Mouse (Mus musculus) fat pad, adult 2 months (tissue): ENCODE data around the gene Gm49339.
"Not testable (repeated sequence)": the region's sequence is repeated elsewhere in the genome, so short reads cannot be mapped to it uniquely, and the experiment has no call there.

ENCODE experiments used
- DNase-seq: peaks from one replicate; pipeline ENCODE4 v3.0.0-alpha.2; 2011; ENCODE audit warnings: low read depth, low spot score; ENCODE audit errors: extremely low read depth

The Gm49339 gene

DNA sequence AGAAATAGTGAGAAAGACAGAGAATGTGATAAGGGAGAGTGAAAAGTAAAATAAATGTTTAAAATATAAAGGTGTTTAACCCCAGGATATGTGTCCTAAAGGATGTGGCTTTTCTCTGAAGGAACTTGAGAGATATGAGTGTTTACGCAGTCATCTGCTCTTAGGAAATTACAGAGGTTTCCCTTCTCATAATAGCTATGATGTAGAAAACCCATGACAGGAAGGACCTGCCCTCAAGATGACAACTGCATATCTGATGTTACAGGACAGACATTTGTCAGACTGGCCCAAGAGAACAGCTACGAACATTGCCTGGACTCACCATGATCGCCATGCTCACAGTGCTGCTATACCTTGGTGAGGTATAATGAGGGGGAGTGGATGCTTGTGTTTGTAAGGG lies at the start of gene Gm49339, which contains the start of gene Lilr4b:
TSS of gene Gm49339 (plus strand) at position 216 of the 400 bp plus-strand sequence.
TSS of gene Lilr4b (plus strand) at position 236 of the 400 bp plus-strand sequence.
- not testable (repeated sequence) for DNase-seq

DNA sequence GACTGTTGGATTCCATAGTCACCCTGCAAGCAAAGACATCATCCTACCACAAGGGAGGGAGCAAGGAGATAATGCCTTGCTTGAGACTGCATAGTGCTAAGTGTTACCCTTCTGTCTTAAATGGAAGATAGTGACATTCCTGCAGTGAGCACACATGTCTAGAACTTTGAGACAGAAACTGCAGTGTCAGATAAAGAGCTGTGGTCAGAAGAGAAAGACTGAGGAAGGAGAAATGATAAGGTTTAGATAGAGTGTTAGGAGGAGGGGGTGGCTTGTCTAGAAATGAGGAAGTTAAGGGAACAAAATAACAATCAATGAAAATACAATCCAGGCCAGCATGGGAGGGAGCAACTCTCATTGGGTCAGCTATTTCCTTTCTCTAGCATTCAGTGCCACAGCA lies 47.5 kb upstream of the Gm49339 start:
- no peak for DNase-seq

DNA sequence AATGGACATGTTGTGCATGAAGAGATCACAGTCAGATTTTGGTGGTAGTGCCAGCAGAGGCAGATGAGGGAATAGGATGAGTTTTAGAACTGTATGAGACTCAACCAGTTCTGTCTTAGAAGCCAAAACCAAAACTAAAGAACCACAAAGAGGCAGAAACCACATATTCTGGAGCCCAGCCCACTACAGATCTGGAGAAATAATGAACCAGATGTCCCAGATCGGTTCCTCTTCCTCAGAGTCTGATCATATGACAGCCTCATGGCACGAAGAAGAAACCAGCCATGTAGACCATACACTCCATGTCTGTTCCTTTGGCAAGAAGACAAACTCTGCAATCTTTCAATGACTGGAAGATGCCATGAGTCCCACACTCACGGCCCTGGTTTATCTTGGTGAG lies 44.7 kb upstream of the Gm49339 start:
- DNase-seq = no peak

DNA sequence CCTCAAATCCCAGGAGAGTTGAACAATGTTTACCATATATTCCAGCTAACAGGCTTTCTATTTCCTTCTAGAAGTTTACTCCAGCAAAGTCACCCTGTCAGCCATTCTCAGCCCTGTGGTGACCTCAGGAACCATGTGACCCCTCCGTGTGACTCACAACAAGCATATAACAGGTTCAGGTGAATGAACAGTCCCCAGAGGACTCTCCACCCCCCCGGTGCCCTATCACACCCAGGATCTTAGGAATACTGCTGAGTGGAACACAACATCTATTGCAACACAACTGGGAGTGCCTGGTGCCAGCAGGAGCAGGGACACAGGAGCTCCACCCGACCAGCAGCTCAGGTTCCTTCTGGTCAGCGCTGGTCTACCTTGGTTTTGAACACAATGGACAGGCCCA lies 28.8 kb upstream of the Gm49339 start:
- DNase-seq = no peak

DNA sequence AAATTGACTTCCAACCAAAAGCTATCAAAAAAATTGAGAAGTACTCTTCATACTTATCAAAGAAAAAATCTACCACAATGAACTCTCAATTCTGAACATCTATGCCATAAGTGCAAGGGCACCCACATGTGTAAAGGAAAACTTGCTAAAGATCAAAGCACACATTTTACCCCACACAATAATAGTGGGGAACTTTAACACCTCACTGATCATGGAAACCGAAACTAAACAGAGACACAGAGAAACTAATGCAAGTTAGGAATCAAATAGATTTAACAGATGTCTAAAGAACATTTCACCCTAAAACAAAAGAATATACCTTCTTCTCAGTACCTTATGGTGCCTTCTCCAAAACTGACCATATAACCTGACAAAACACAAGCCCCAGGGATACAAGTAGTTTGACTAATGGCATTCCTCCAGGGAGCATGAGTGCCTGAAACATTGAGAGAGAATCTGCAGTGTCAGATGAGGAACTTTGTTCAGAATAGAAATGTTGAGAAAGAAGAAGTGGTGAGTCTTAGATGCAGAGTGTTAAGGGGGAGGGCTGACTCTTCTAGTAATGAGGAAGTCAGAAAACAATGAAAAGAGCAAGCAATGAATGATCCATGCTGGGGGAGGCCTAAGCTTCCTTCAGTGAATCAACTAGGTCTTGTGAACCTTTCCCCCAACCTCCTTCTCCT lies 26.7 kb upstream of the Gm49339 start:
- DNase-seq = no peak

DNA sequence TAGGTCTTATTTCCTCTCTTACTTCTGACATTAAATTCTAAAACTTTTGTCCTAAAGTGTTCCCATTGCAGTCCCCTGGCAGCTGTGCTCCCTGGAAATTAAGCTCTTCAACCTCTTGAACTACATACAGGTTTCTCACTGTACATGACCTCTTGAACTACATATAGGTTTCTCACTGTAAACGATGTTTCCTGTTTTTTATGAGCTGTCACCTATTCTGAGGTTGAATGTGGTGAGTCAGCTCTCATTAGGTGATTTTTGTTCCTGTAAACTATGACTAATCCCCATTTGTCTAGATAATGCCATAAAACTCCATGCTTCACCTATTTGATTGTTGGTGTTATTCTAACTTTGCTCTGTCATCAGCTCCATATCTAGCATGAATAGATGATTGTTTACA lies 26.0 kb upstream of the Gm49339 start:
- no peak for DNase-seq

DNA sequence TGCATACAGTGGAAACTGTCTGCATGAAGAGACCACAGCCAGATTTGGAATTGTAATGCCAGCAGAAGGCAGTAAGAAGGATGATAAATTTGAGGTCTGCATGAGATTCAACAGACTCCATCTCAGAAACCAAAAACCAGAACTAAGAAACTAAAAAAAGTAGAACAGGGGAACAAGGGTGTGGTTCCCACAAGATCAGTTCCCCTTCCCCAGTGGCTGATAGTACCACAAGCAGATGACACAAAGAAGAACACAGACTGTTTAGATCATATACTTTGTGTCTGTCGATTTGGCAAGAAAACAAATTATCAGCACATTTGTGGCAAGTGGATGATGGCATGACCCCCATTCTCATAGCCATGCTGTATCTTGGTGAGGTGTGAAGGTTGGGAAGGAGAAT lies 24.6 kb upstream of the Gm49339 start:
- no peak for DNase-seq

DNA sequence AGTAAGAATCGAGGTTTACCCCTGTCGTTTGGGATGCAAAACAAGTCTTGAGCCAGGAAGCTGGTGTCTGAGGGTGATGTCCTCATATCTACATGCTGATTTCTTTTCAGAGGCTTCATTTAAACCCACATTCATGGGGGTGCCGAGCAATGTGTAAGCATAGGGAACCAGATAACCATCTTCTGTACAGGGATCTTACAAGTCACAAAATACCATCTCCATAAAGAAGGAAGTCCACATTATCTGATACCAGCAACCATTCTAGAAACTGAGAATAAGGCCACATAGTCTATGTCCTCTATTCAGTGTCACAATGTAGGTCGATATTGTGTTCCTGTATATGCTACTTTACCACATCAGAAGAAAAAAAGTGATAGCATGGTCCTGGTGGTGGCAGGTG lies 24.0 kb upstream of the Gm49339 start:
- no peak for DNase-seq

DNA sequence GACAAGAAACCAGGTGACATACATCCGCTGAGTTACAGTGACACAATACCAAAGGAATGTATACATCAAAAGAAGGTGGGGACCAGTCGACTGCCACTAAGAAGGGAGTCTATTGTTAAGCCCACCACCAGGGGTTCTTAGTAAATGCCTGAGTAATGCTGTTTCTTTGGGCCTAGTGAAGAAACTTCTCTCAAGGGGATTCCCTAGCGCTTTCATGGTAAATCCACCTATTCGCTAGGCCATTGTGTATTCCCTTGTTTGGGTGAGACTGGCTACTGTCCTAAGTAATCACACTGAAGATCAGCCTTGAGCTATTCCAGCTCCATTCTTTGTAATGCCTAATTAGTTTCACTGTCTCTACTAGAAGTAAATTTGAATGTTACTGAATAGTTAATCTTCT lies 16.6 kb upstream of the Gm49339 start:
- not testable (repeated sequence) for DNase-seq

DNA sequence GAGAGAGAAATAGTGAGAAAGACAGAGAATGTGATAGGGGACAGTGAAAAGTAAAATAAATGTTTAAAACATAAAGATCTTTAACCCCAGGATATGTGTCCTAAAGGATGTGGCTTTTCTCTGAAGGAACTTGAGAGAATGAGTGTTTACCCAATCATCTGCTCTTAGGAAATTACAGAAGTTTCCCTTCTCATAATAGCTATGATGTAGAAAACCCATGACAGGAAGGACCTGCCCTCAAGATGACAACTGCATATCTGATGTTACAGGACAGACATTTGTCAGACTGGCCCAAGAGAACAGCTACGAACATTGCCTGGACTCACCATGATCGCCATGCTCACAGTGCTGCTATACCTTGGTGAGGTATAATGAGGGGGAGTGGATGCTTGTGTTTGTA lies 10.3 kb downstream of the Gm49339 start, which contains the start of gene Lilrb4a:
TSS of gene Lilrb4a (plus strand) at position 266 of the 400 bp plus-strand sequence.
- not testable (repeated sequence) for DNase-seq

DNA sequence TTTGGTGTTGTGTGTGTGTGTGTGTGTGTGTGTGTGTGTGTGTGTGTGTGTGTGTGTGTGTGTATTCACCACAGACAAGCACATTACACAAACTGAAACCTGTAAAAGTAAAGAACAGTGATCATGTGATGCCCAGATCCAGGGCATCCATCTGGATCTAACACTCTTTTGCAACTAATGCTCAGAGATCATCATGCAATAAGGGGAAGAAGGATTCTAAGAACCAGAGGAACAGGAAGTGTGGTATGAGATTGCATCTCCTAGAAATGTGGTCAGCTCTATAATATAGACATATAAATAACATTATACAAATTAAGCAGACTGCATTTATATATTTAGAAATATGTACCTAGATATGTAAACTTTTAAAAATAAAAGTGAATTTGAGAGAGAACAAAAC lies 39.6 kb downstream of the Gm49339 start:
- no peak for DNase-seq

DNA sequence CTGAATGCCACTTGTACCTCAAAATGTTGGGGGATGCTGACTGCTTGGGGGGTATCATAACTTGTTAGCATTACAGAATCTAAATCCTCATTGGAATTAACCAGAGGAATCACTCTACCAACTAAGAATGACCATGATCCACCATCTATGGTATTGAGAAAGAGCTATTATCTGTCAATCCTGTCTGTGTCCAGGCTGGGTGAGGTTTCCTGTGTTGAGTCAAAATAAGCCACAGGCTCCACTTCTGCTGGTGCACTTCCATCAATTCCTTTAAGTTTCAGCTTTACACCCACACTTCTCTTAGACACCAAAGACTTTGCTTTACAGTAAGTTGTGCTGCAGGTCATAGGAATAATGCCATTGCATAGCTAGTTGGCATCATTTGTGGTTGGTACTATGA lies 41.0 kb downstream of the Gm49339 start:
- no peak for DNase-seq

DNA sequence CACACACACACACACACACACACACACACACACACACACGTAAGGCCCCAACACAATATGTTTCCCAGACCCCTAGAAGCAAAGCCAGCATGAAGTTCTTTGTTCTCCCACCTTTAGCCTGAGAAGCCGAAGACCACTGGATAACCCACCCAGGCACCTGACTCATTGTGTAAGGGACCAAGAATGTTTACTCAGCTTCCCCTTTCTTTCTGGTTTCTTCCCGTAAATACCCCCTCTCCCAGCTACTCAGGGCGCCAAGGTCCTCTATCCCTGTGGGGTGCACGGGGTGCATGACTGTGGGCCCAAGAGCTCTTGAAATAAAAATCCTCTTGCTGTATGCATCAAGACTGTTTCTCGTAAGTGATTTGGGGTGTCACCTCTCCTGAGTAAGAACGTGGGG lies 45.7 kb downstream of the Gm49339 start:
- DNase-seq = no peak

DNA sequence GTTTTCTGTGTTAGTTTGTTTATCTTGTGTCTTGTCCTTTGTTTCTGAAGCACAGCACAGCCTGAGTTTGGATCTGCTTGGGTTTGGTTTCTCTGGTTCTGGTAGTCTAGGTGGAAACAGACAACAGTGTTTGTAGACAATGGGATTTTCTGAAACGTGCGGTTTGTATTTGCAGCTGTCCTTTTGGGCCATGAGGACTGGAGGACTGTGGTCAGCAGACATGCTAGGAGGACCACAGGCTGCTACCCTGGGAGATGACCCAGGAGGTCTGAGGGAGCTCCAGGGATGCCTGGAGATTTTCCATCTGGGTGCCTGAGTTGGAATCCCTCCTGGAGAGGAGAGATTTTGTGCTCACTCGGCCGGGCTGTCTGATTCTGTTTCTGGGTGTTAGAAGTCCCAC lies 46.2 kb downstream of the Gm49339 start:
- DNase-seq = no peak

DNA sequence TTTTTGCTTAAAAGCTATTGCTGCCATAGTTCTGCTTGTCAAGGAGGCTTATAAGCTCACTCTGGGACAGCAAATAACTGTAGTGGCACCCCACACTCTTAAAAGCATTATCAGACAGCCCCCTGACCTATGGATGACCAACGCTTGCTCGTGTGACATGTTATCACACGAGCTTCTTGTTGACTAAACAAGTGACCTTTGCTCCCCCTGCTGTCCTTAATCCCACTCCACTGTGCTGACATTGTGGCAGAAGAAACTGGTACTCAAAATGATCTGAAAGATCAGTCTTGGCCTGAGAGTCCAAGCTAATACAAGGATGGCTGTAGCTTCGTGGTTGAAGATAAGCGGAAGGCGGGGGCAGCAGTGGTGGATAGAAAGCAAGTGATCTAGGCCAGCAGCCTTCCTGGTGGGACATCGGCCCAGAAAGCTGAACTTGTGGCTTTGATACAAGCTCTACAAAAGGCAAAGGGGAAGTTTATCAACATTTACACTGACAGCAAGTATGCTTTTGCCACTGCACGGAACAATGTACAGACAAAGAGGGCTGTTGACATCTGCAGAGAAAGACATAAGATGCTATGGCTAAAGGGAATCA lies 48.5 kb downstream of the Gm49339 start:
- no peak for DNase-seq

DNA sequence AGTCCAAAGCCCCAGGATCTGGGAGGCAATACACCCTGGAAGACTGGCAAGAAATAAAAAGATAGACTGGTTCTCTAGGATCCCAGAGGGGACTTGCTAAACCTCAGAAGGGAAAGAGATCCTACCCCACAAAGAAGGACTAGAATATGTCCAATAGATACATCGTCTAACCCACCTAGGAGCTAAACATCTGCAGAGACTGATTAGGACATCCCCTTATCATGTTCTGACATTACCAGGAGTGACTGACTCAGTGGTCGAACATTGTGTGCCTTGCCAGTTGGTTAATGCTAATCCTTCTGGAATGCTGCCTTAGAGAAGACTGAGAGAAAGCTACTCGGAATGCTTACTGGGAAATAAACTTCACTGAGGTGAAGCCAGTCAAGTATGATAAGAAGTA lies 49.1 kb downstream of the Gm49339 start:
- DNase-seq = no peak

DNA sequence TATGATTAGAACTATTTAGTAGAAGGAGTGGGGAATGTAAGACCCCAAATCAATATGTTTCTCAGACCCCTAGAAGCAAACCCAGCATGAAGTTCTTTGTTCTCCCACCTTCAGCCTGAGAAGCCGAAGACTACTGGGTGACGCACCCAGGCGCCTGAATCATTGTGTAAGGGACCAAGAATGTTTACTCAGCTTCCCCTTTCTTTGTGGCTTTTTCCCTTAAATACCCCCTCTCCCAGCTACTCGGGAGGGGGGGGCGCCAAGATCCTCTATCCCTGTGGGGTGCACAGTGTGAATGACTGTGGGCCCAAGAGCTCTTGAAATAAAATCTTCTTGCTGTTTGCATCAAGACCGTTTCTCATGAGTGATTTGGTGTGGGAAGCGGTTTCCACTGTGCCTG lies 50.4 kb downstream of the Gm49339 start:
- DNase-seq = no peak
